Mouse (Mus musculus): Measurements from ENCODE around the gene Zzef1. TPM values are rescaled to one million over a fixed set of nuclear protein-coding genes. Genes with fewer than 3 reads are reported as not detected.

The Zzef1 gene
- 68.5 and 102 TPM in 2 replicates for total RNA-seq (2023)

DNA sequence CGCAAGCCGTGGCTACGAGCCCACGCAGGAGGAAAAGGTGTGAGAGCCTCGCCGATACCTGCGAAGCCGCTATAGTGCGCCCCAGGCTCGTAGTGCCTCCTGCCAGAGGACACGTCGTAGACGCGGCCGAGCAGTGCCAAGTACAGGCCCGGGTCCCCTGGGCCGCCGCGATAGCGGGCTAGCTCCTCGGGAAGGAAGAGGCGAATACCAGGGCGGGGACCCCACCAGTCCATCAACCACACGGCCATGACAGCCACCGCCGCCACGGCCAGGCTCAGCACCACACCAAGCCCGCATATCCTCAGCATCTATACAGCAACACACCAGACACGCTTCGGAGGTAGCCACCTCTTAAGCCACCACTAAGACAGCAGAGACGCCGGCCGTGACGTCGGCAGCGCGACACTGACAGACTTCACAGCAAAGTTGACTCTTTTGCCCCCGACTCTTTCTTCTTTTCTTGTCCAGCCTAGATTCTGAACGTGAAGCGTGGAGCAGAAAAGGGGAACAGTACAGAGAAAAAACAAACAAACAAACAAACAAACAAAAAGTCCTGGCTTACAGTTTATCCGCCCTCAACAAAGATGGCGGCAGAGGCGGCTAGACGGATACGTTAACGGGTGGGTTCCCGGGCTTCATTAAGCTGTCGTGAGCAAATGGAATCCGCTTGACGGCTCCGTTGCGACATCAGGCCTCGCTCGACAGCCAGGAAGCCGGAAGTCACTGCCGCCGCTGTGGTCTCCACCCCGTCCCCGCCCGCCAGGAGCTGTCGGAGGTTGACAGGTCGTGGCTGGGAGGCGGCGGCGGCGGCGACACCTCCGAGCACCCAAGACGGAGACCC, at the start of gene Zzef1, which contains the start of gene Cyb5d2:
Gene Zzef1, plus strand, starts transcription at position 772 of the 841 bp plus-strand sequence.
Gene Cyb5d2, minus strand, starts transcription at position 688 of the 841 bp plus-strand sequence.

DNA sequence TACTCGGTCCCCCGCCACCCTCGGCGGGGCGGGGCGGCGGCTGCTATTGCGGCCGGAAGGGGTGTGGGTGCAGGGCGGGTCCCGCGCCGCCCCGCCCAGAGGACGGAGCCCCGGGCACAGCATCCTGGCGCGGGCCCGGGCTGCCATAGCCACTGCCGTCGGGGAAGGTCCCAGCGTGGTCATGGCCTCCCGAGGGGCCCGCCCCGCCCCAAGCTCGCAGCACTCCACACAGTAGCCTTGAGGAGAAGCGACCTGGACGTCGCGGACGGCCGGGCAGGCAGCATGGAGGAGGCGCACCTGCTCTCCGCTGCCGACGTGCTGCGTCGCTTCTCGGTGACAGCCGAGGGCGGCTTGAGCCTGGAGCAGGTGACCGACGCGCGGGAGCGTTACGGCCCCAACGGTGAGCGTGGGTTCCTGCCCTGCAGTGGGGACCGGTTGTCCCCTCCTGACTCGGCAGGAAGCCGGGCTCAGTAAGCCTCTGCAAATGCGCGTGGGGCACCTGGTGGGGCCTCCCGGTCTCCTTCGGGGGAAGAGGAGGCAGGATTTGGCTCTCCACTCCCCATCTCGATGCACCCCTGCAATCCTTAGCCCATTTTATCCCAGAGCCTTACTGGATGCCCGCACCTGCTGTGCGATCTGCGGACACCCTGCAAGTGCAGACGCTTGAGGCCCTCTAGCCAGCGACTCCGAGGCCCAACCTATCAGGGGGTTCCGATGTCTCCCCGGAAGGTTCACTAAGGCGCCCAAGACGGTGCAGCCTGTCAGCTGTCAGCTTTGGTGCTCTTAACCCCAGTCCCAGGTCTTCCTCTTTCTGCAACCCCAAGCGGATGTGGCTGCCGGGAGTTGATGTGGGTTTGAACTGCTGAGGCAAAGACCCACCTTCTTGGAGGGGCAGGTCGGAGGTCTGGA, 165.3 kb downstream of the Zzef1 start, which contains the start of gene Atp2a3:
Gene Atp2a3, plus strand, starts transcription at position 98 of the 909 bp plus-strand sequence.

Other genes with a start within 250 kb of the Zzef1 start
- 6.5 and 7.8 TPM in 2 replicates for gene Spns3, start 245.7 kb upstream of the Zzef1 start, total RNA-seq (2023)
- 15.4 and 24.0 TPM in 2 replicates for gene Ube2g1, start 188.9 kb upstream of the Zzef1 start, total RNA-seq (2023)
- 70.8 and 80.0 TPM in 2 replicates for gene Ankfy1, start 106.2 kb upstream of the Zzef1 start, total RNA-seq (2023)
- gene Cyb5d2, start 84 bp upstream of the Zzef1 start, total RNA-seq (2023) = 5.8 and 11.4 TPM in 2 replicates
- gene Atp2a3, start 164.9 kb downstream of the Zzef1 start, total RNA-seq (2023) = 274 and 342 TPM in 2 replicates
- gene P2rx1, start 202.9 kb downstream of the Zzef1 start, total RNA-seq (2023) = 10.6 and 12.3 TPM in 2 replicates
- 13.9 and 22.1 TPM in 2 replicates for gene Camkk1, start 222.8 kb downstream of the Zzef1 start, total RNA-seq (2023)

Data from neutrophil, adult 65 days (primary cell).